8 mouse cellular contexts compared by ENCODE assay signal in the genomic region with DNA sequence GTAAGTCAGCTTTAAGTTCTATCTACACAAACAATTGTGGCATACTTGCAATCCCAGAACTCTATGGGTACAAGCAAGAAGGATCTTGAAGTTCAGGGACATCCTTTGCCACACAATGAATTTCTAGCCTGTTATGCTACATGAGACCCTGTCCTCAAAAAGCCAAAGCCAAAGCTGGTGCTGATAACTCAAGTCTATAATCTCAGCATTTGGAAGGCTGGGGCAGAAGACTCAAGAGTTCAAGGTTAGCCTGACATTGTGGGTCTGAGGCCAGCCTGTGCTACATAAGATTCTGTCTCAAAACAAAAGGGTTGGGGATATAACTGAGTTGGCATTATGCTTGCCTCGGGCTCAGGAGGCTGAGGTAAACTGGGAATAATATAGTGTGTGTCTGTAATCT. TPM values are rescaled to one million over a fixed set of nuclear protein-coding genes. Genes with fewer than 3 reads are reported as not detected.
DNase-seq lines count a peak whose midpoint lies in the region; ATAC-seq and TF ChIP-seq lines count a peak whose summit lies in the region.

No protein-coding gene starts in this region.

- no peaks in the 10 kb centered on the region for H3K9me3 ChIP-seq in hindbrain, embryonic 15.5 days
- H3K9me3 ChIP-seq in midbrain, embryonic 14.5 days (ENCODE audit: control insufficient read depth, low read length), result no peaks in the 10 kb centered on the region

- intact Hi-C loops in left cerebral cortex, postnatal 14 days (cut with DNase I), result no loop called here

- H3K27me3 ChIP-seq in kidney, adult 2 months (replicated peaks; ENCODE audit: control insufficient read depth, insufficient read depth, low read length), result no peaks in the 10 kb centered on the region
- H3K27me3 ChIP-seq in hindbrain, embryonic 15.5 days, result no peaks in the 10 kb centered on the region
- H3K27me3 ChIP-seq in midbrain, embryonic 14.5 days (ENCODE audit: control insufficient read depth, insufficient read depth, low read length), result no peaks in the 10 kb centered on the region

- no peak for ATAC-seq in hindbrain, embryonic 15.5 days (ENCODE audit: low FRiP score, low read depth)
- no peak for ATAC-seq in midbrain, embryonic 14.5 days (ENCODE audit: low FRiP score, low TSS enrichment)

- H3K4me2 ChIP-seq in hindbrain, embryonic 15.5 days, result peak overlapping the region; percentile 66
- peak overlapping the region; percentile 77 for H3K4me2 ChIP-seq in midbrain, embryonic 14.5 days (ENCODE audit: low read length)

- peak overlapping the region; percentile 11; the same call in 1 of the 2 replicates for H3K4me3 ChIP-seq in kidney, adult 2 months (ENCODE audit: insufficient read depth, low read depth, low read length)
- peak overlapping the region; percentile 92; the same call in 1 of the 2 replicates for H3K4me3 ChIP-seq in cortical plate, adult 2 months (ENCODE audit: insufficient read depth, low read length)
- peak overlapping the region; percentile 73 for H3K4me3 ChIP-seq in hindbrain, embryonic 15.5 days
- peak overlapping the region; percentile 53 for H3K4me3 ChIP-seq in midbrain, embryonic 14.5 days (replicated peaks; ENCODE audit: low read depth, low read length)

- peak overlapping the region; percentile 41; the same call in 1 of the 2 replicates for H3K27ac ChIP-seq in kidney, adult 2 months (ENCODE audit: insufficient read depth, low read depth, low read length)
- no peak overlapping the region for H3K27ac ChIP-seq in cortical plate, adult 2 months (ENCODE audit: insufficient read depth, low read length)
- 0 out of 2 replicates have a peak overlapping the region, but pooled peaks have one; percentile 42 for H3K27ac ChIP-seq in hindbrain, embryonic 15.5 days (replicated peaks)
- 0 out of 2 replicates have a peak overlapping the region, but pooled peaks have one; percentile 33 for H3K27ac ChIP-seq in midbrain, embryonic 14.5 days (replicated peaks; ENCODE audit: low read depth, low read length)

- peak overlapping the region; percentile 87 for H3K9ac ChIP-seq in hindbrain, embryonic 15.5 days
- peak overlapping the region; percentile 92; the same call in 1 of the 2 replicates for H3K9ac ChIP-seq in midbrain, embryonic 14.5 days (replicated peaks; ENCODE audit: low read length)

- no peak for TF ChIP-seq CTCF in kidney, adult 2 months (conservative IDR thresholded peaks at IDR 0.05; ENCODE audit: insufficient read depth, insufficient read length, low read depth, low read length)
- no peak for TF ChIP-seq CTCF in cortical plate, adult 2 months (IDR thresholded peaks at IDR 0.05; ENCODE audit: extremely low read depth, insufficient read depth, low read length)

- peaks cover 6% of the 10 kb centered on the region for H3K36me3 ChIP-seq in kidney, adult 2 months (ENCODE audit: control insufficient read depth, insufficient read depth, low read length)
- H3K36me3 ChIP-seq in hindbrain, embryonic 15.5 days, result peaks cover 13% of the 10 kb centered on the region
- peaks cover 9% of the 10 kb centered on the region for H3K36me3 ChIP-seq in midbrain, embryonic 14.5 days (ENCODE audit: control insufficient read depth, insufficient read depth, low read length)

- WGBS in kidney, adult 2 months, result 57% methylated on average over 1 of the region's 1 CpGs
- WGBS in hindbrain, embryonic 15.5 days, result 64% methylated on average over 1 of the region's 1 CpGs
- WGBS in midbrain, embryonic 14.5 days, result 66% methylated on average over 1 of the region's 1 CpGs

- DNase-seq in kidney, adult 2 months, result no peak
- DNase-seq in kidney, postnatal 36 days, result no peak
- DNase-seq in midbrain, embryonic 14.5 days, result no peak
- DNase-seq in left cerebral cortex, postnatal 14 days (ENCODE audit: low spot score in 2 of 2), result no peak
- no peak for DNase-seq in testis, postnatal 14 days (ENCODE audit: low spot score)
- no peak for DNase-seq in adrenal gland, adult 18-20 months (ENCODE audit: low spot score in 2 of 2)

- no peak for TF ChIP-seq POLR2A in kidney, adult 2 months (IDR thresholded peaks at IDR 0.05; ENCODE audit: low read depth, low read length)
- TF ChIP-seq POLR2A in cortical plate, adult 2 months (IDR thresholded peaks at IDR 0.05; ENCODE audit: extremely low read depth, insufficient read depth, low read length), result no peak

- H3K4me1 ChIP-seq in kidney, adult 2 months (ENCODE audit: control insufficient read depth, insufficient read depth, low read length), result peaks cover 8% of the 10 kb centered on the region
- no peaks in the 10 kb centered on the region for H3K4me1 ChIP-seq in cortical plate, adult 2 months (ENCODE audit: control insufficient read depth, insufficient read depth, low read length)
- H3K4me1 ChIP-seq in hindbrain, embryonic 15.5 days (replicated peaks), result peaks cover 23% of the 10 kb centered on the region
- peaks cover 23% of the 10 kb centered on the region for H3K4me1 ChIP-seq in midbrain, embryonic 14.5 days (ENCODE audit: control insufficient read depth, insufficient read depth, low read length)

RNA-seq across cellular contexts. Expression of a gene that starts 1.1 kb away (rescaled TPM):
- 7.2 and 9.8 TPM in 2 replicates for polyA plus RNA-seq in kidney, adult 2 months (2012; rRNA removed)
- polyA plus RNA-seq in cortical plate, adult 2 months (2012; rRNA removed), result 20.6 and 22.4 TPM in 2 replicates
- polyA plus RNA-seq in hindbrain, embryonic 15.5 days (2015; fragmentation: Nextera tagmentation; extraction: Ambion mirVana), result 99.8 and 101 TPM in 2 replicates
- polyA plus RNA-seq in midbrain, embryonic 14.5 days (2014; fragmentation: Nextera tagmentation; extraction: Ambion mirVana), result 115 and 126 TPM in 2 replicates
- total RNA-seq in left cerebral cortex, postnatal 14 days (2021), result 10 to 100 TPM; 34.1 to 36.0 TPM
- total RNA-seq in adrenal gland, adult 18-20 months (2021), result 10 to 100 TPM; 25.2 to 29.0 TPM

RNA-seq across cellular contexts. Expression of a gene that starts 47.7 kb away (rescaled TPM):
- polyA plus RNA-seq in kidney, adult 2 months (2012; rRNA removed), result 12.5 and 16.1 TPM in 2 replicates
- polyA plus RNA-seq in cortical plate, adult 2 months (2012; rRNA removed), result 5.3 and 5.7 TPM in 2 replicates
- 7.3 and 8.2 TPM in 2 replicates for polyA plus RNA-seq in hindbrain, embryonic 15.5 days (2015; fragmentation: Nextera tagmentation; extraction: Ambion mirVana)
- 6.0 TPM in 2 replicates for polyA plus RNA-seq in midbrain, embryonic 14.5 days (2014; fragmentation: Nextera tagmentation; extraction: Ambion mirVana)
- 1 to 10 TPM; 1.8 to 2.1 TPM for total RNA-seq in left cerebral cortex, postnatal 14 days (2021)
- 10 to 100 TPM; 12.5 to 13.5 TPM for total RNA-seq in adrenal gland, adult 18-20 months (2021)

RNA-seq across cellular contexts. Expression of a gene that starts 57.4 kb away (rescaled TPM):
- not detected in 2 replicates for polyA plus RNA-seq in kidney, adult 2 months (2012; rRNA removed)
- not detected in 2 replicates for polyA plus RNA-seq in cortical plate, adult 2 months (2012; rRNA removed)
- polyA plus RNA-seq in hindbrain, embryonic 15.5 days (2015; fragmentation: Nextera tagmentation; extraction: Ambion mirVana), result not detected in 2 replicates
- polyA plus RNA-seq in midbrain, embryonic 14.5 days (2014; fragmentation: Nextera tagmentation; extraction: Ambion mirVana), result not detected in 2 replicates
- not detected for total RNA-seq in left cerebral cortex, postnatal 14 days (2021)
- total RNA-seq in adrenal gland, adult 18-20 months (2021), result not detected

Comparison
In these comparisons a context has a peak if more than half of its experiments do, and no peak if none do; other contexts are left out.
1. H3K4me3 ChIP-seq: peak in every context shown above with its lines; median percentile 92 in cortical plate, adult 2 months; 73 in hindbrain, embryonic 15.5 days; 53 in midbrain, embryonic 14.5 days; 11 in kidney, adult 2 months.